Mouse (Mus musculus) frontal cortex, postnatal 25 days (tissue): ENCODE data around the gene Ezr.
A peak's percentile ranks its signal among the peaks of the same experiment; 100 is the strongest.

Source experiments
- DNase-seq, 2 experiments: peaks; one replicate each; pipeline ENCODE4 v3.0.0; 2022; ENCODE audit warnings: low spot score in 2 of 2

Gene Ezr

DNA sequence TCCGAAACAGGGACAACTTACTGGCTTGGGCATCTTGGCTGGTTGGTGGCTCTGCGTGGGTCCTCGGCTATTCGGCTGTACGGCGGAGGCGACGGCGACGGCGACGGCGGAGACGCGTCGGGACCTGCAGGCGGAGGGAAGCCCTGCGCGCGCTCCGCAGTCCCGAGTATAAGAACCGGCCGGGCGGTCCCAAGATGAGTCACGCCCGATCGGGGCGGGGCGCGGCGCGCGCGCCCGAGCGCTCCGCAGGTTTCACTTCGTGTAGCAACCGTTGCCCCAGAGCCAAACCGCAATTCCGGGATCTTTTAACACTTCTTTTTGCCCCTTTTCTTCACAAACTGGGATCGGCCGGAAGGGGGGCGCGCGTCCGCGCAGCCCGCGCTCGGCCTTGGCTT, at the start of gene Ezr:
Gene Ezr, minus strand, starts transcription at position 174 of the 395 bp plus-strand sequence.
- DNase-seq = peak; percentile 52 to 54

DNA sequence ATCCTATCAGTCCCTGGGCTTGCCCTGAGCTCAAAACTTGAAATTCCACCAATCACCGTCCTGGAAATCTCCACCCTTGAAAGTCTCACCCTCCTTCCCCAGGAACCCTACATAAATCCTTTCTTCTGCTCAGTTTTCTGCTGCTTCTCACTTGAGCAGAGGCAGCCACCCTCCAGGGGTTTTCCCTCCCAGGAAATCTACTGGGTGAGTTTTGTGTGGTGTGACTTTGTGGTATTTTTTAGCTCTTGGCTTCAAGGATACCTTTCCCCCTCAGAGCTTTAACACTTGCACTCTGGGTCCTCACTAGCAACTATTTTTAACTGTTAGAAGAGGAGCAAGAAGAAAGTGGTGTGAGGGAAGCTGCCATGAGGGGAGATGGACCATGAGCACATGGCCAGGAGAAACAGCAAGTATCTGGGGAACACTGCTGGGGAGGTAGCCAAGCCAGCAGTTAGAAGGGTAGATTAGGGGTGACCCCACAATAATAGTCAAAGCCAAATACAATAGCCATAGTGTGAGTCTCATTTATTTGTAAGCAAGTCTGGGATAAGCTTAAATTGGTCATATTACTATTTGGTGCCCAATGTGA, 47.5 kb upstream of the Ezr start:
- no peak for DNase-seq

GRCm38 (mm10) chr17:6828531-6829150, 46.1 kb upstream of the Ezr start:
- DNase-seq = no peak

GRCm38 (mm10) chr17:6827740-6828461, 45.3 kb upstream of the Ezr start:
- DNase-seq = peak; percentile 82 to 84

DNA sequence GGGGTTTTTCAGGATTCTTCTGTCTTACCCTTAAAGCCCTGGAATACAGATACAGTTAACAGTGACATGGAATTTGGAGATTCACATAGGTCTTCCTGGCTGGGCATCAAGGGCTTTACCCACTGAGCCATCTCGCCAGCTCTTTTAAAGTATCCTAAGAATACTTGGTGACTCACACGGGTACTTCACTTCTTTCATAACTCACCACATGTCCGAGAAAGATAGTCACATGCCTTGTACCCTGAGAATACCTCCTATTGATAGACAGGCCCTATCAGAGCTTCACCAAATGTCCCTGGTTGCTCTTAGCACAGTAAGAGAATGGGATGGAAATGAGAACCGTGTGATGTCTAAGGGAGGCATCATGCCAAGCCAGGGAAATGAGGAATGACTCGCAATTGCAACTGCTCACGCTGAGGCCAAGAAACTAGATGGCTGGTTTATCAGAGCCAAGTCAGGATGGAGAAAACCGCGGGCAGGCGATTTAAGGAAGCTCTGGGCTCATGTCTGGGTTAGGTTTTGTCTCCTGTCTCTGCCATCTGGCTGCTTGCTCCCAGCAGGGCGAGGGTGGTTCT, 44.7 kb upstream of the Ezr start:
- DNase-seq = no peak

- DNase-seq = no peak
These were observed 34.2 kb upstream of the Ezr start for GRCm38 (mm10) chr17:6816796-6817195.

- DNase-seq = no peak
These were observed 33.6 kb upstream of the Ezr start for GRCm38 (mm10) chr17:6816151-6816550.

DNA sequence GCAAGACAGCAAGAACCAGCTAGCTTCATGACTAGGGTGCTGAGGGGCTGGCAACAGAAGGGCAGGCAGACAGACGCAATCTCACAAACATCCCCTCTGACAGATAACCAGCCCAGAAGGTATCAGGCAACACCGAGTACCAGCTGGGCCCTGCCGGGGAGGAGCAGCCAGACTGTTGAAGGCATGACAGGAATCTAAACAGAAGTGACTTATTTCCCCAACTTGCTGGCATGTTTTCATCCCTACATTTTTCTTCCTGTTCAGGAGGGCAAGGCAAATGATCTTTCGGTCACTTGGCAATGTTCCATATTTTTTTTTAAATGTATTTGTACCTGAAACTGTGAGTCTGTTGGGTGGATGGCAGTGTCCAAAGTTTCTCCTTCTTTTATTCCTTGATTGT, 32.1 kb upstream of the Ezr start:
- DNase-seq = no peak

GRCm38 (mm10) chr17:6812851-6813191, 30.2 kb upstream of the Ezr start:
- DNase-seq = no peak

DNA sequence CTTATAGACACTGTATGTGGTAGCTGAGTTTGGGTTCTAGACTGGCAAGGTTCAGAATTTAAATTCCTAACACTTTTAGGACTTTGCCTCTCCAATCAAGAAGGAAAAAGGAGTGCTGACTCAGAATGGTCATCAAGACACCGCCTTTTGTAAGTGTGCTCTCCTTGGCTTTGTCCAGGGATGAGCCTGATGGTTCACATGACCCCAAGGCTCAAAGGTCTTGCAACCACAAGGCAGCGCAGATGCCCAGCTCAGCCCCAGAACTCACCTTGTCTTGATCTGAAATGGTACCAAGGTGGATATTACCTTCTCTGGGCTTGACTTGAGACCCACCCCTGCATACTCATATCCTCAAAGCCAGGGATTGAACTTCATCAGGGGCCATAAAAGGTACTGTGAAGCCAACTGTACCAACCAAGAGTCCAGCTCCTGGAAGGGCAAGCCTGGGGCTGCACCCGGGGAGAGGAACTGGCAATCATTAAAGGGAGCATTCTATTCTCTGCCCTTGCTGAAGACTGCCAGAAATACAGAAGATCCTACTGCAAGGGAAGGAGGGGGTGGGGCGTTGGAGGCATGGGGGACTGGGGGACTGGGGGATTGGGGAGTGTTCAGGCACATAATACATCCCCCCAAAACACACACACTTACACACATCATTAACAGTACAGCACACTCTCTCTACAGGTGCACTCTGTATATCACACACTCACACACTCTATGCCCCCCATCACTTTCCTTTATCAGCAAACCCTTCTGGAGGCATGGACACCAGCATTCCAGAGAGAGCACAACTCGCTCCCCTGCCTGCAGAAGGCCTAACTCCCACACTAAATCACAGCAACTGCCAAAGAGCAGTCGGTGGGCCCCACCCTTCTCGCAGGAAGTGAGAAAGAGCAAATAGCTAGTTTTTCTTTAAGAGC, 29.6 kb upstream of the Ezr start:
- no peak for DNase-seq

DNA sequence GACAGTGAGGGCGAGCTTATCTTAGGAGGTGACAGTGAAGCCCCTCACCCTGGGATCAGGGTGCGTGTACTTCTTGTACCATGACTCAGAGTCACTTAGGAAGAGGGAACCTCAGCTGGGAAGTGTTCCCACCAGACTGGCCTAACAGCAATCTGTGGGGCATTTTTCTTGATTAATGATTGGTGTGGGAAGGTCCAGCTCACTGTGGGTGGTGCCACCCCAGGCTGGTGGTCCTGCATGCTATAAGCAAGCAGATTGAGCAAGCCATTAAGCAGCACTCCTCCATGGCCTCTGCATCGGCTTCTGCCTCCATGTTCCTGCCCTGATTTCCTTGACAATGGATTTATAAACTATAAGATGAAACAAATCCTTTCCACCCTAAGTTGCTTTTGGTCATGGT, 26.7 kb upstream of the Ezr start:
- no peak for DNase-seq

GRCm38 (mm10) chr17:6808521-6809165, 26.1 kb upstream of the Ezr start:
- DNase-seq = no peak

DNA sequence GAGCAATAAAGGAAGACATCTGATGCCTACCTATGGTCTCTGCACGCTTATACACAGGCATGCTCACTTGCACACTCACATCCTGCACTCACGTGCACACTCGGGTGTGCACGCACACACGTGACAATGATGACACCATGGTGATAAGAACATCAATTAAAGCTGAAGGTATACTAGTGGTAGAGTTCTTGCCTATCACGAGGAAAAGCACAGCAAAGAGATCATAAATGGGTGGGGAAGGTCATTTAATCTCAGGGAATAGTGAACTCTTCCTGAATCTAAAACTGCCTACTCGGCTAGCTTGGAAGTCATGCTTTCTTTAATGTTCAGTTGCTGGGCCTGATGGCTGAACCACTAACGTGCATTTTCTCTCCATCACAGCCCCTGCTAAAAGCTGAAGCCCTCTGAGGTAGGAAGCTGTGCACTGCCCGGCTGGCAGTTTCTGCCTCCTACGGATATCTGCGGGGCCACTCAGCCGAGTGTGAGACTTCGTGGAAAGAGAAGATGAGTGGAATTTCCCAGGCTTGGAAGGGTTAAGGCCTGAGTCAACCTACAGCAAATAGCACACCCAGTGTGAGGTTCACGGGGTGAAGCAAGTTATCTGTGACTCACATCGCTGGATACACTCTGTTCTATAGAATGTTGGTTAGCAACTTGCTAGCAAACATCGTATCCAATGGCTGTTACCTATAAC, 25.4 kb upstream of the Ezr start:
- DNase-seq = no peak

DNA sequence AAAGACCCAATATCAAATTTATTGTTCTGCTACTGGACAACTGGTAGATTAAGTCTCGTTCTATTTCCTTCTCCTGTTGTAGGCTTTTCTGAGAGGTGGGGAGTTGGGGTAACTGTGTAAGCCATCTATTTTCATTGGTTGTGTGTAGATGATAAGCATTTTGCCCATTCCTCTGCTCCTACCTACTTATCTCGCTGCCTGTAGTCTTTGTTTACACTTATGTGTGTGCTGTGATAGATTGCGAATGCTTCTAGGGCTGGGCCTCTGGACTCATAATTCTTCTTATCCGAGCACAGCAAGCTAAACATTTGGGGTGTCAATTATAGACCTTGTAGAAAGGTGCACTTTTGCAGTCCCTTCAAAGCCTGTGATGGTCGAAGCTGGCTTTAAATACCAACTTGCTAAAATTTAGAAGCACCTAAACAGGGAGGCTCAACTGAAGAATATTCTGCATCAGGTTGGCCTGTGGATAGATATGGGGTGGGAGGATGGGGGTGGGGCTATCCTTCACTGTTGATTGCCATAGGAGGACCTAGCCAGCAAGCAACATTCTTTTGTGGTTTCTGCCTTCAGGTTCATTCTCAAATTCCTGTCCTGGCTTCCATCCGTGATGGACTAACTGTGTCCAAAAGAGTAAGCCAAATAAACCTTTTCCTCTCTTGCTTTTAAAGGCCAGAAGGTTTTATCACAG, 22.4 kb upstream of the Ezr start:
- DNase-seq = no peak

GRCm38 (mm10) chr17:6804111-6804510, 21.5 kb upstream of the Ezr start:
- no peak for DNase-seq

GRCm38 (mm10) chr17:6803614-6804013, 21.0 kb upstream of the Ezr start:
- no peak for DNase-seq

- no peak for DNase-seq
These were observed 15.9 kb upstream of the Ezr start for GRCm38 (mm10) chr17:6798392-6799061.

GRCm38 (mm10) chr17:6797471-6797870, 14.9 kb upstream of the Ezr start:
- no peak for DNase-seq

DNA sequence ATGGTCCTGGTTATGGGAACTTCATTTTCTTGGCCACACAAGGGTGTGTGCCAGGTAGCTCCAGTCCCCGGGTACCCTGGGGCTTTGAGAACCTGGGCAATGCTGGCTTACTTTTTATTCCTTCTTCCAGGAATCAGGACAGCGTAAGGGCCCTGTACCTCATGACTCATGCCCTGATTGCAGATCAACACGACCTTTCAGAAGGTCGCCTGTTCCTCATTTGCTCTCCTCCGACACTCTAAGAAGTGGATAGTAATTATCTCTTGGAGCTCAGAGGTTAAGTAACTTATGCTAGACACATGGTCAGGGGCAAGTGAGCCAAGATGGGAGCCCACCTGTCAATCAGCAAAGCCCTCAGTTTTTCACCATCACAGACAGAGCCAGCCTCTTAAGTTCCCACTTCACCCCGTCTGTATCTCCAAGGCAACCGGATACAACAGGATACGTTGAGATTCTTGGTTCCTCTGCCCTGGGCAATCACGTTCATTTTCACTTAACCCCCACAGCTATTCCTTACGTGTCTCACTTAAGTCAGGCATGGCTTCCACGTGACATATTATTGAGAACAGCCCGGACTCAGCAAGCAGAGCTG, 11.7 kb upstream of the Ezr start:
- DNase-seq = no peak
